Mouse (Mus musculus): Measurements from ENCODE around the gene Tspan1. TPM values are rescaled to one million over a fixed set of nuclear protein-coding genes. Genes with fewer than 3 reads are reported as not detected.

The Tspan1 gene
- 0.22 and 0.45 TPM in 2 replicates for polyA plus RNA-seq (2015; fragmentation: Nextera tagmentation; extraction: Ambion mirVana)

DNA sequence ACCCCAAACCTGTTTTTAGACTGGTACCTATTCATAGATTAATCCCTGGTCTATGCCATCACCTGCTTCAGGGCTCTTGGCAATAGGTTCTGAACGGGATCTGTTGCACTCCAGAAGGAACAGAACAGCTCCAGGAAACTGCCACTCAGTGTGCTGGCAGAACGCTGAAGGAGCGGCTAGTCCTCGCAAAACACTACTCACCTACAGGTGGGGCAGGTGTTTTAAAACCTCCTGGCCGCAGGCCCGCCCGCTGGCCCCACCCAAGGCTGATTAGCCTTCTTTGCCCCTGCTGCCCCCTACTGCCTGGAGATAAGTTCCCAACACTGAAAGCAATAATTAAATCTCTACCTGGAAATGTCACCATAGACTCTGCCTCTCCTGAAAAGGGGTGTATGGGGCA is at the start of gene Tspan1:
TSS of gene Tspan1 (minus strand) at position 198 of the 400 bp plus-strand sequence.
- no peak for ATAC-seq (ENCODE audit: extremely low read depth, insufficient number of reproducible peaks, low FRiP score, low TSS enrichment)
- Histone ChIP-seq H3K4me3 (no peak within 1 kb of the TSS), H3K4me1 (peaks cover 14% of the 10 kb centered on the region; the same call in 1 of the 2 replicates), H3K9ac (no peak within 1 kb of the TSS), H3K36me3 (no peaks in the 10 kb centered on the region), H3K4me2 (no peak within 1 kb of the TSS), H3K27ac (replicated peaks) (no peak within 1 kb of the TSS), H3K27me3 (replicated peaks) (no peaks in the 10 kb centered on the region), H3K9me3 (no peaks in the 10 kb centered on the region)
- WGBS = 25% methylated on average over 7 of the region's 7 CpGs

DNA sequence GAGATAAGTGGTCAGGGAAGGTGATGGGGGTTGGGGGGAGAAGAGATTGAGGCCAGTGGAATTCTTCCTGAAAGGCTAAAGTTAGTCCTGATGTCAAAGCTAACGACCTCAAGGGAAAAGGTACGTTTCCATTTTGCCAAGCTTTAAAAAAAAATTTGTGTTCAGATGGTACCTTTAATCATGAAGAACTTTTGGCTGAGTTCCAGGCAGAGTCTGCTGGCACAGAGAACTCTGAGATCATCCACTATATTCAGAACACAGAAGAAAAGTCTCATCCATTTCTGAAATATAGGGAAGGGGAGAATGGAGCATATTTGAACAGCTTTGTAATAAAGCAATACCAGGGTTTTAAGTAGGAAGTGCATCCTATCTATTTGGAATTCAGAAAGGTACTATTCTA is 49.6 kb upstream of the Tspan1 start:
- H3K36me3 ChIP-seq = no peaks in the 10 kb centered on the region
- peaks cover 23% of the 10 kb centered on the region for H3K4me1 ChIP-seq
- no peak for ATAC-seq (ENCODE audit: extremely low read depth, insufficient number of reproducible peaks, low FRiP score, low TSS enrichment)
- H3K4me3 ChIP-seq = no peak overlapping the region
- peak overlapping the region; percentile 63 for H3K27ac ChIP-seq (replicated peaks)
- no peaks in the 10 kb centered on the region for H3K27me3 ChIP-seq (replicated peaks)
- H3K9me3 ChIP-seq = no peaks in the 10 kb centered on the region
- H3K9ac ChIP-seq = no peak overlapping the region; the same call in 1 of the 2 replicates
- H3K4me2 ChIP-seq = no peak overlapping the region
- 11% methylated on average over 2 of the region's 2 CpGs for WGBS

DNA sequence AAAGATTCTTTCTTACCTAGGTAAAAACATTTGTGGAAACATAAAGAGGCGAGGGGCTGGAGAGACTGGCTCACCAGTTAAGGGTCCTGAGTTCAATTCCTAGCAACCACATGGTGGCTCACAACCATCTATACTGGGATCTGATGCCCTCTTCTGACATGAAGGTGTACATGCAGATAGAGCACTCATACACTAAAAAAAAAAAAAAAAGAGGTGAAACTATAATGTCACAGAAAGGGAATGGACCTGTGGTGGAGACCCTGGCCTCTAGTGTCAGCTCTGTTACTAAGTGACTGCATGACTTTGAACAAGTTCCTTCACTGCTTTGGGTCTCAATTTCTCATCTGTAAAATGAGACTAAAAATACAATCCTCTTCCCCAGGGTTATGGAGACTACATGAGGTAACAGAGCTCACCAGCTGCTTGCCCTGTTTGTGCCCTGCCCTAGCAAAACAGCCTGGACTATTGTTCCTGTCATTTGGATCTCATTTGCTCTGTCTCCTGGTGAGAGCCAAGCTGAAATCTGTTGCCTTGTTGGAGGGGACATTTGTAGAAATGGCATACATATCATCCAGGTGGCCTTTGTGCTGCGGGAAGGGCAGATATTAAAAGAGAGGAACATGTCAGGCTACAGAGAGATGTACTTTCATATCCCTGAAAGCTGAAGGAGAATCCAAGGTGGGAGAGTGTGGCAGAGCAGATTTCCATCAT is 48.6 kb upstream of the Tspan1 start:
- Histone ChIP-seq H3K36me3 (no peaks in the 10 kb centered on the region), H3K27me3 (replicated peaks) (no peaks in the 10 kb centered on the region), H3K27ac (replicated peaks) (peak overlapping the region; percentile 33; the same call in 1 of the 2 replicates), H3K4me1 (peaks cover 23% of the 10 kb centered on the region), H3K4me2 (no peak overlapping the region), H3K9ac (no peak overlapping the region), H3K4me3 (no peak overlapping the region), H3K9me3 (no peaks in the 10 kb centered on the region)
- no peak for ATAC-seq (ENCODE audit: extremely low read depth, insufficient number of reproducible peaks, low FRiP score, low TSS enrichment)
- 81% methylated on average over 2 of the region's 2 CpGs for WGBS

DNA sequence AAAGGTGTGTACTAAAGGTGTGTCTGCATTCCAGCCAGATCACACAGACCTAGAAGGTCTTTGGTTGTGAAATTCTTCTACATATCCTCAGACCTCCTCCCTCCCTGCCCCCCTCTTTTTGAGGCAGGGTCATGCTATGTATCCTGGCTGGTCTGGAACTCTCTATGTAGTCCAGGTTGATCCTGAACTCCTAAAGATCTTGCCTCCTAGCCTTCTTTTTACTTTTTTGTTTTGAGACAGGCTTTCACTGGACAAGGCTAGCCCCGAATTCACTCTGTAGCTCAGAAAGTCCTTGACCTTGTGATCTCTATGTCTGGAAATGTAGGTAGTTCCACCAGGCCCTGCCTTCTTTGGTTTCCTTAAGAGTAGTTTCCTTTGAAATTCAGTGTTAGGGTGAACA is 41.5 kb upstream of the Tspan1 start:
- Histone ChIP-seq H3K4me3 (no peak overlapping the region), H3K4me1 (no peaks in the 10 kb centered on the region), H3K36me3 (no peaks in the 10 kb centered on the region), H3K27ac (replicated peaks) (no peak overlapping the region), H3K9me3 (no peaks in the 10 kb centered on the region), H3K9ac (no peak overlapping the region), H3K4me2 (no peak overlapping the region), H3K27me3 (replicated peaks) (no peaks in the 10 kb centered on the region)
- ATAC-seq (ENCODE audit: extremely low read depth, insufficient number of reproducible peaks, low FRiP score, low TSS enrichment) = no peak
- 66% methylated on average over 1 of the region's 1 CpGs for whole genome bisulfite sequencing

DNA sequence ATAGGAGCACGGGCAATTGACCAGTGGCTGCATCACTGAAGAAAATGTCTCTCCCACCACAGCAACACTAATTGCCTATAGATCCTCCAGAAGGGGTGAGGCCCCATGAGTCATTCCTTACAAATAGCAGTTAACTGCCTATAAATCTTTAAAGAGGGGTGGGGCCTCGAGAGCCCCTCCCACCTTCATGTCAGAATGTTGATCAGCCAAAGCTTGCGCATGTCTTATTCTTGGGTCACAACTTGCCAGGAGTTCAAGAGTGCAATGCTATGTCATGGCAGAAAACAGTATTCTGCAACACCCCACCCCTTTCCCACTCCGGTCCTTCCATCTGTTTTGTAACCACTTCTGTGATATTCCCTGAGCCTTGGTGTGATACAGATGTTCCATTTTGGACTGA is 39.1 kb upstream of the Tspan1 start:
- Histone ChIP-seq H3K4me3 (no peak overlapping the region), H3K27ac (replicated peaks) (no peak overlapping the region), H3K27me3 (replicated peaks) (no peaks in the 10 kb centered on the region), H3K4me1 (no peaks in the 10 kb centered on the region), H3K36me3 (no peaks in the 10 kb centered on the region), H3K9ac (no peak overlapping the region), H3K9me3 (no peaks in the 10 kb centered on the region), H3K4me2 (no peak overlapping the region)
- 76% methylated on average over 4 of the region's 4 CpGs for WGBS
- no peak for ATAC-seq (ENCODE audit: extremely low read depth, insufficient number of reproducible peaks, low FRiP score, low TSS enrichment)

DNA sequence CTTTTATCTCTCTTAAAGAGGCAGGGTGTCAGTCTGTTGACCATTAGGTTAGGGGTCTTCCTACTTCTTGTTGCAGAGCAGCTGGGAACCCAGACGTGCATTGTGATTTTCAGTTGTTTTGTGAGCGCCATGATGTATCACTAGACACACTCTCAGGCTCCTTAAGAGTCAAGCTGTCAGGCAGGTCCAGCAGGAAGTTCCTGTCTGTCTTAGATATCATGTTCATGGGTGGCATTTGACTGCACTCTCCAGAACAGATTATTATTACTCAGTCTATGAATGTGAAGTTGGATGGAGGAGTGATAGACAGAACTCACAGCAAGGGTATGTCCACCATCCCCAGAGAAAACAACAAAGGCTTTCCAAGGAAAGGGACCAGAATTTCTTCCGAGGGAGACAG is 37.0 kb upstream of the Tspan1 start:
- ATAC-seq (ENCODE audit: extremely low read depth, insufficient number of reproducible peaks, low FRiP score, low TSS enrichment) = no peak
- 61% methylated on average over 3 of the region's 3 CpGs for WGBS

DNA sequence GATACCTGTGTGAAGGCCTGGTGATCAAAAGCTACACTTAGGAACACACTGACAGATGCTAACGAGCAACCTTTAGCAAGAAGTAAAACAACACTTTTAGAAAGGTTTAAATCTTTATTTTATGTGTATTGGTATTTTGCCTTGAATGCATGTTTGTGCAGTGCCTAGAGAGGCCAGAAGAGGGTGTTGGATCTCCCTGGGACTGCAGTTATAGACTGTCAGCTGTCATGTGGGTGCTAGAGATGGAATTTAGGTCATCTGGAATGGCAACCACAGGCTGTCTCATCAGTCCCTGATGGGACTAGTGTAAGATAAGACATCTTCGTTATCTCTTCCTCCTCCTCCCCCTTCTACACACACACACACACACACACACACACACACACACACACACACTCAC is 31.0 kb upstream of the Tspan1 start:
- H3K4me3 ChIP-seq = no peak overlapping the region
- no peak overlapping the region for H3K9ac ChIP-seq
- H3K4me2 ChIP-seq = no peak overlapping the region
- no peak for ATAC-seq (ENCODE audit: extremely low read depth, insufficient number of reproducible peaks, low FRiP score, low TSS enrichment)
- peaks cover 4% of the 10 kb centered on the region for H3K4me1 ChIP-seq
- 67% methylated on average over 1 of the region's 2 CpGs for WGBS
- H3K9me3 ChIP-seq = no peaks in the 10 kb centered on the region
- no peaks in the 10 kb centered on the region for H3K36me3 ChIP-seq
- H3K27ac ChIP-seq (replicated peaks) = no peak overlapping the region
- H3K27me3 ChIP-seq (replicated peaks) = no peaks in the 10 kb centered on the region

More for the DNA sequence above, 37.0 kb upstream of the Tspan1 start:
- no peaks in the 10 kb centered on the region for H3K9me3 ChIP-seq
- H3K4me1 ChIP-seq = no peaks in the 10 kb centered on the region
- no peak overlapping the region for H3K4me2 ChIP-seq
- no peak overlapping the region for H3K4me3 ChIP-seq
- H3K36me3 ChIP-seq = no peaks in the 10 kb centered on the region
- H3K27me3 ChIP-seq (replicated peaks) = no peaks in the 10 kb centered on the region
- no peak overlapping the region for H3K9ac ChIP-seq
- no peak overlapping the region for H3K27ac ChIP-seq (replicated peaks)

DNA sequence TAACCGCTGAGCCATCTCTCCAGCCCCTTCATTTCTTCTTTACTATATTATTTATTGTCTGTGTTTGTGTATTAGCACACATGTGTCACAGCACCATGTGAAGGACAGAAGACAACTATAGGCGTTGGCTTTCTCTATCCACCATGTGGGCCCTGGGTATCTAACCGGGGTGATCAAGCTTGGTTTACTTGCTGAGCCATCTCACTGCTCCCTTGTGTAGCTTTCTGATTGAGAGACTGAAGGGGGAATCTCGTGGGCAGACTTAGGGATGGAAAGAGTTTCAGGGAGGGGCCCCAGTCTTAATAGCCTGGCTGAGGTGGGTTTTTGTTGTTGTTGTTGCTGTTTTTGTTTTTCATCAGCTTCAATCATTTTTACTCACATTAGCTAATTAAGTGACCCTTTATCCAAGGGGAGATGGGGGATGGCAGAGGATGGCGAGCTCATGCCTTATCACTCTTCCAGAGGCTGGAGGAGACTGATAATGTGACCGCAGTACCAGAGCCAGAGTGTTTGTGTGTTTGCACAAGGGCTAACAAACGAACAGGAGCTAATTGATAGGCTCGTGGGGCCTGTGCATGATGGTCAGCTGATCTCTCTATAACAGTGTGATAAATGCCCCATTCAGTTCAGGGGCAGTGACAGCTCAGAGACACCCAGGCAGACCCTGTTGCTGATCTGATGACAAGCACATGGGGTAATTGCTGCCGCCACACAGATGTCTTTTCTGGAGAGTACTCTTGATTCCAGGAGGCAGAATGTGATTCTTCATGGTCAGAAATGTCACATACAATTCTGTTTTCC is 26.4 kb upstream of the Tspan1 start:
- H3K27me3 ChIP-seq (replicated peaks) = no peaks in the 10 kb centered on the region
- no peak overlapping the region for H3K4me3 ChIP-seq
- H3K27ac ChIP-seq (replicated peaks) = no peak overlapping the region
- 31% methylated on average over 9 of the region's 9 CpGs for WGBS
- no peak for ATAC-seq (ENCODE audit: extremely low read depth, insufficient number of reproducible peaks, low FRiP score, low TSS enrichment)
- no peaks in the 10 kb centered on the region for H3K9me3 ChIP-seq
- no peak overlapping the region for H3K9ac ChIP-seq
- H3K4me2 ChIP-seq = no peak overlapping the region
- peaks cover 4% of the 10 kb centered on the region for H3K4me1 ChIP-seq
- no peaks in the 10 kb centered on the region for H3K36me3 ChIP-seq

DNA sequence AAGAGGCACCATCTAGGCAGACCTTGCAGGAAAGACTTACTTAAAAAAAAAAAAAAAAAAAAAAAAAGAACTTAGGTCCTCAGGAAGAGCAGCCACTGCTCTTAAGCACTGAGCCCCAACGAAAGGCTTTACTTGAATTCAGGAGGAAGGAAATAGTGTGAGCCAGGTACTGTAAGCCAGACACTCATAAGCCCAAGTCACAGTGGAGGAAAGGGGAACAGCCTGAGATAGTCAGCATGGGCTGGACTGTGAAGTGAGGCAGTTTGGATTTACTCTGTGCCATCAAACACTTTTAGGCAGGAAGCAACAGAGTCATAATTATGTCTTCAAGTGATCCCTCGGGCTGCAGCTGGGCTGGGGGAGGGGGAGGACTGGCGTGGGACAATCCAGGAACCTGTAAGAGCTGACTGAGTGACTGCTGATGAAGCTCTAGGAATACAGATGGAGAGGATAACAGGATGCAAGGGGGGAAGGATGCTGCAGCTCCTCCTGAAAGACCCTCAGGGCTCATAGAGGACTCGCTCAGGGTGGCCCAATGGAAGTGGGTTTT is 25.0 kb upstream of the Tspan1 start:
- Histone ChIP-seq H3K27me3 (replicated peaks) (no peaks in the 10 kb centered on the region), H3K4me2 (no peak overlapping the region), H3K4me3 (no peak overlapping the region), H3K4me1 (peaks cover 4% of the 10 kb centered on the region), H3K27ac (replicated peaks) (no peak overlapping the region), H3K36me3 (no peaks in the 10 kb centered on the region), H3K9me3 (no peaks in the 10 kb centered on the region), H3K9ac (no peak overlapping the region)
- ATAC-seq (ENCODE audit: extremely low read depth, insufficient number of reproducible peaks, low FRiP score, low TSS enrichment) = no peak
- whole genome bisulfite sequencing = 41% methylated on average over 4 of the region's 4 CpGs

DNA sequence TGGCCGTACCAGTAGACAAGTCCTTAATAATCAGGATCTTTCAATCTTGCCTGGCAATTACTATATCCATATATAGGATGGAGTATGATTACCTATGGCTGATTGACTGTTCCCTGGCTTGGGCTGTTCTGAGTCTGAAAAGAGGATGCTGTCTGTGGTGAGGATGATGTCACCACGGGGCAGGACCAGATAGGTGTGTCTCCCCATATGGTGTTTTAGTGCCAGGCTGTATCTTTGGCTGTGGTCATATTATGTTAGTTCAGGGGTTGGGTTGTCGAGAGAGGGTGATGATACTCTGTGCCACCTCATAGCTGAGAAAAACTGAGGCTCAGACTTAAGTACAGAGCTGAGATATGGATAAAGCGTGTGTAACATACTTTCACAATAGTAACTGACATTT is 17.7 kb upstream of the Tspan1 start:
- no peak overlapping the region for H3K4me3 ChIP-seq
- ATAC-seq (ENCODE audit: extremely low read depth, insufficient number of reproducible peaks, low FRiP score, low TSS enrichment) = no peak
- no peak overlapping the region for H3K9ac ChIP-seq
- WGBS = 73% methylated on average over 4 of the region's 4 CpGs
- no peak overlapping the region for H3K27ac ChIP-seq (replicated peaks)
- H3K36me3 ChIP-seq = no peaks in the 10 kb centered on the region
- H3K9me3 ChIP-seq = no peaks in the 10 kb centered on the region
- no peaks in the 10 kb centered on the region for H3K27me3 ChIP-seq (replicated peaks)
- H3K4me1 ChIP-seq = peaks cover 20% of the 10 kb centered on the region
- no peak overlapping the region for H3K4me2 ChIP-seq

DNA sequence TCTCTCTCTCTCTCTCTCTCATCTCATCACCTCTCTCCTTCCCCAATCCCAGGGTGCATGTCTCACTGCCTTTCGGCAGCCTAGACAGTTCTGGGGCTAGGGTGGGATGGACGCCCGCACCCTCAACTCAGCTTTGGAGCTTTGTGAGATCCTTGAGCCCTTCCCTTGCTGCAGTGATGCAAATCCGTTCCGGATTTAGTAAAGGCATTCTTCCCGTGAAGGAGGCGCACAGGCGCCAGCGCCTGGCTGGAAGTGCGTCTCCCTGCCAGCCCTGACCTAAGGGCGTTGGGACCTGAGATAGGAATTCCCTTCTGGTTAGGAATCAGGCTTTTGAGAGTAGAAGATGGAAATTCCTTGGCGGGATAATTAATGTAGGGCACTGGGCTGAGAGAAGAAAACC is 15.3 kb upstream of the Tspan1 start:
- H3K27me3 ChIP-seq (replicated peaks) = no peaks in the 10 kb centered on the region
- H3K4me2 ChIP-seq = peak overlapping the region; percentile 69
- H3K4me1 ChIP-seq = peaks cover 23% of the 10 kb centered on the region
- no peaks in the 10 kb centered on the region for H3K9me3 ChIP-seq
- peak overlapping the region; percentile 78 for H3K9ac ChIP-seq
- ATAC-seq (ENCODE audit: extremely low read depth, insufficient number of reproducible peaks, low FRiP score, low TSS enrichment) = no peak
- WGBS = under 1% methylated on average over 12 of the region's 12 CpGs
- H3K27ac ChIP-seq (replicated peaks) = peak overlapping the region; percentile 53
- no peaks in the 10 kb centered on the region for H3K36me3 ChIP-seq
- peak overlapping the region; percentile 42 for H3K4me3 ChIP-seq
